Mouse (Mus musculus): ENCODE results near the gene Flnb.
A peak's percentile ranks its signal among the peaks of the same experiment; 100 is the strongest.

Gene Flnb

GRCm38 (mm10) chr14:7899986-7900385 lies 82.2 kb downstream of the Flnb start:
- DNase-seq (ENCODE audit: low spot score in 2 of 2) = no peak

- no peak for DNase-seq (ENCODE audit: low spot score in 2 of 2)
Measured at GRCm38 (mm10) chr14:7900481-7901049, 82.8 kb downstream of the Flnb start.

- DNase-seq (ENCODE audit: low spot score in 2 of 2) = no peak
Measured at GRCm38 (mm10) chr14:7901484-7902240, 83.9 kb downstream of the Flnb start.

- DNase-seq (ENCODE audit: low spot score in 2 of 2) = no peak
Measured at GRCm38 (mm10) chr14:7907058-7907457, 89.3 kb downstream of the Flnb start.

GRCm38 (mm10) chr14:7909472-7909871 lies 91.7 kb downstream of the Flnb start:
- no peak for DNase-seq (ENCODE audit: low spot score in 2 of 2)

- DNase-seq (ENCODE audit: low spot score in 2 of 2) = peak; percentile 19 to 27
Measured at GRCm38 (mm10) chr14:7913842-7914241, 96.1 kb downstream of the Flnb start.

GRCm38 (mm10) chr14:7914461-7914860 lies 96.7 kb downstream of the Flnb start:
- no peak for DNase-seq (ENCODE audit: low spot score in 2 of 2)

GRCm38 (mm10) chr14:7918150-7918991 lies 100.6 kb downstream of the Flnb start:
- DNase-seq (ENCODE audit: low spot score in 2 of 2) = no peak

GRCm38 (mm10) chr14:7919309-7919708 lies 101.6 kb downstream of the Flnb start:
- DNase-seq (ENCODE audit: low spot score in 2 of 2) = no peak

GRCm38 (mm10) chr14:7919921-7920320 lies 102.2 kb downstream of the Flnb start:
- DNase-seq (ENCODE audit: low spot score in 2 of 2) = no peak

GRCm38 (mm10) chr14:7921459-7921858 lies 103.7 kb downstream of the Flnb start:
- DNase-seq (ENCODE audit: low spot score in 2 of 2) = no peak

- no peak for DNase-seq (ENCODE audit: low spot score in 2 of 2)
Measured at GRCm38 (mm10) chr14:7923635-7924034, 105.9 kb downstream of the Flnb start.

GRCm38 (mm10) chr14:7928362-7928761 lies 110.6 kb downstream of the Flnb start:
- no peak for DNase-seq (ENCODE audit: low spot score in 2 of 2)

GRCm38 (mm10) chr14:7929029-7929428 lies 111.3 kb downstream of the Flnb start:
- no peak for DNase-seq (ENCODE audit: low spot score in 2 of 2)

- DNase-seq (ENCODE audit: low spot score in 2 of 2) = no peak
Measured at GRCm38 (mm10) chr14:7932151-7932550, 114.4 kb downstream of the Flnb start.

GRCm38 (mm10) chr14:7934166-7934565 lies 116.4 kb downstream of the Flnb start:
- DNase-seq (ENCODE audit: low spot score in 2 of 2) = no peak

GRCm38 (mm10) chr14:7937052-7937630 lies 119.4 kb downstream of the Flnb start:
- peak; percentile 20 to 45 for DNase-seq (ENCODE audit: low spot score in 2 of 2)

GRCm38 (mm10) chr14:7938809-7939784 lies 121.3 kb downstream of the Flnb start:
- no peak for DNase-seq (ENCODE audit: low spot score in 2 of 2)

GRCm38 (mm10) chr14:7941413-7941812 lies 123.7 kb downstream of the Flnb start:
- no peak for DNase-seq (ENCODE audit: low spot score in 2 of 2)

- no peak for DNase-seq (ENCODE audit: low spot score in 2 of 2)
Measured at GRCm38 (mm10) chr14:7943101-7943800, 125.5 kb downstream of the Flnb start.

GRCm38 (mm10) chr14:7943801-7944135 lies 126.0 kb downstream of the Flnb start:
- no peak for DNase-seq (ENCODE audit: low spot score in 2 of 2)

Measured in thymus, postnatal 10 days (tissue).